Mouse (Mus musculus): Measurements from ENCODE around the gene Hist1h2bg. TPM values are rescaled to one million over a fixed set of nuclear protein-coding genes. Genes with fewer than 3 reads are reported as not detected.

The Hist1h2bg gene
- 10 to 100 TPM in 1 of 2 experiments, 1 to 10 TPM in 1; 7.3 to 11.3 TPM for polyA plus RNA-seq (2017; shearing (Covaris generic))

DNA sequence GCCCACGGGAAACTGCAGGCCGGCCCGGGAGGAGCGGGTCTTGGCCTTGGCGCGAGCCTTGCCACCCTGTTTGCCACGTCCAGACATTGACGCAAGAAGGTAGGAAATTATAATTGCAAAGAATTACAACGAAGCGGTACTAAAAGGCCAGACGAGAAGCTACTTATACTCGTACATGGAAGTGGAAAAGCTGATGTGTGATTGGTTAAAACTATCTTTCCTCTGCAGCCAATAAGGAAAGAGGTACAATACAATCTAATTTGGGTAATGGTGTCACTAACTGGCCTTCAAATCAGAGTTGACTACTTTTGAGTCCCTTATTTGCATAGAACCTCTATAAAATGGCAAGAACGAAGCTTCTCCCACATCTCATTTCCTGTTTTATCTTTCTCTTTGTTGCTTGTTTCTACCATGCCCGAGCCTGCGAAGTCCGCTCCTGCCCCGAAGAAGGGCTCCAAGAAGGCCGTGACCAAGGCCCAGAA is at the start of gene Hist1h2bg, which contains the start of gene Hist1h2ae:
Hist1h2bg (plus strand) TSS at position 375 of the 482 bp plus-strand sequence.
Hist1h2ae (minus strand) TSS at position 199 of the 482 bp plus-strand sequence.

DNA sequence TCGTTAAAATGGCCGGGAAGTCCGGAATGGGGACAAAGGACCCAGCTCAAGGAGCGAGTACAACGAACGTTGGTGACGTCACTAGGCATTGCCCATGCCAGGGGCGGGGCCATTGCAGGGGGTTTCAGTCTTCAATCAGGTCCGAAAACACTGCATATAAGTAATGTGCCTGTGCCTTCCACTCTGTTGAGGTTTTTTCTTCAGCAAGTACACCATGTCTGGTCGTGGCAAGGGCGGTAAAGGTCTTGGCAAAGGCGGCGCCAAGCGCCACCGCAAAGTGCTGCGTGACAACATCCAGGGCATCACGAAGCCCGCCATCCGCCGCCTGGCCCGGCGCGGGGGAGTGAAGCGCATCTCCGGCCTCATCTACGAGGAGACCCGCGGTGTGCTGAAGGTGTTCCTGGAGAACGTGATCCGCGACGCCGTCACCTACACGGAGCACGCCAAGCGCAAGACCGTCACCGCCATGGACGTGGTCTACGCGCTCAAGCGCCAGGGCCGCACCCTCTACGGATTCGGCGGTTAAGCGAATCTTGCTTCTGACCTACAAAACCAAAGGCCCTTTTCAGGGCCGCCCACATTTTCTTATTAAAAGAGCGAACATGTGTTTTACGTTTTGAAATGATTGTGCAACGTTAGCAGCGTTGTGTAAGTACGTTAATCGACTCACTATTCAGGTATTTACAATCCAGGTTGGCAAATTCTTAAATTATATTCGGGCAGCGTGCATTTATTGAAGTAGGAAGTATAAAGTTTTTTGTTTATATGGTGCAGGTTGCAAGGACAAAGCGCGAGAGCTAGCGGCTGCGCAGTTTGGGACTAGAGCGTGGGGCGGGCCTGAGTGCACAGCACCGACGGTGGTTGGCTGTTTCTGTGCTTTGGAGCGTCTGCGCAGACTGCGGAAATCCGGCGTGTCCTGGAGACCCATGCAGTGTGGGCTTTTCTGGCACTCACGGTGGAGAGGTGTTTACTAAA is 40.0 kb upstream of the Hist1h2bg start, which contains the start of gene Hist1h4h:
Hist1h4h (plus strand) TSS at position 150 of the 975 bp plus-strand sequence.

DNA sequence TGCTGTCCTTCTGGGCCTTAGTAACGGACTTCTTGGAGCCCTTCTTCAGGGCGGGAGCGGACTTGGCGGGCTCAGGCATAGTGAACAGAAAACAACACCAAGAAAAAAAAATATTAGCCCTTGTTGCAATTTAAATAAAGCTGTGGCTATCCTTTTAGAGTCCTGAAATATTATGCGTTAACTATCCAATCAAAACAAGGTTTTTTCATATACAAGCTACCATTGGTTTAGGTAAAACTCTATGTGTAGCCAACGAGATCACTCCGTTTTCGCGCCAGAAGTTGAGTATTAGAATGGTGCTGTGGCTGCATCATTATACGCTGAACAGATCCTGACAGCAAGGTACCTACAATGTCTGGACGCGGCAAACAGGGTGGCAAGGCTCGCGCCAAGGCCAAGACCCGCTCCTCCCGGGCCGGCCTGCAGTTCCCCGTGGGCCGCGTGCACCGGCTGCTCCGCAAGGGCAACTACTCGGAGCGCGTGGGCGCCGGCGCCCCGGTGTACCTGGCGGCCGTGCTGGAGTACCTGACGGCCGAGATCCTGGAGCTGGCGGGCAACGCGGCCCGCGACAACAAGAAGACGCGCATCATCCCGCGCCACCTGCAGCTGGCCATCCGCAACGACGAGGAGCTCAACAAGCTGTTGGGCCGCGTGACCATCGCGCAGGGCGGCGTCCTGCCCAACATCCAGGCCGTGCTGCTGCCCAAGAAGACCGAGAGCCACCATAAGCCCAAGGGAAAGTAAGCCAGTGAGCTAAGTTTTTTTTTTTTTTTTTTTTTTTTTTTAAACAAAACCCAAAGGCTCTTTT is 37.4 kb upstream of the Hist1h2bg start, which contains the start of gene Hist1h2af:
Hist1h2af (plus strand) TSS at position 347 of the 808 bp plus-strand sequence.

DNA sequence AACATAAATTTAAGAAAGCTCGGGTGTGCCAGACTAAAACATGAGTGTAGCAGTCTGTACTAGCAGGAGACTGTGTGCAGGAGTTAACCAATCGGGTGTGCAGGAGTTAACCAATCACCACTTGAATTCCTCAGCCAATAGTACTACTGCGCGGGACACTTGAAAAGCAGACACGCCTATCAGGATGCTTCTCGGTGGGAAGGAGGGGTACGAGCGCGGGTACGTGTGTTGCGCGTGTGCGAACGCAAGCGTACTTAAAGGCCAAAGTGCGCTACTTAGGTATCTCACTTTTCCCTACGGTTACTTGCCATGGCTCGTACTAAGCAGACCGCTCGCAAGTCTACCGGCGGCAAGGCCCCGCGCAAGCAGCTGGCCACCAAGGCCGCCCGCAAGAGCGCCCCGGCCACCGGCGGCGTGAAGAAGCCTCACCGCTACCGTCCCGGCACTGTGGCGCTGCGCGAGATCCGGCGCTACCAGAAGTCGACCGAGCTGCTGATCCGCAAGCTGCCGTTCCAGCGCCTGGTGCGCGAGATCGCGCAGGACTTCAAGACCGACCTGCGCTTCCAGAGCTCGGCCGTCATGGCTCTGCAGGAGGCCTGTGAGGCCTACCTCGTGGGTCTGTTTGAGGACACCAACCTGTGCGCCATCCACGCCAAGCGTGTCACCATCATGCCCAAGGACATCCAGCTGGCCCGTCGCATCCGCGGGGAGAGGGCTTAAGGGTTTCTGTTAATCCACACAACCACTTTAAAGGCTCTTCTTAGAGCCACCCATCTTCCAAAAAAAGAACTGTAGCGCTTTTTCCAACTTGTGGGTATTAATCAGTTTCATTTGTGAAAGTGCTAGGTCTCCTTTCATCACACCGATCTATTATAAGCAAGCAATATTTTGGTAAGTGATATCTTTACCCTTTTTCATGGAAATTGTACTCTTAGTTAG is 35.8 kb upstream of the Hist1h2bg start, which contains the start of gene Hist1h3g:
Hist1h3g (plus strand) TSS at position 286 of the 939 bp plus-strand sequence.

DNA sequence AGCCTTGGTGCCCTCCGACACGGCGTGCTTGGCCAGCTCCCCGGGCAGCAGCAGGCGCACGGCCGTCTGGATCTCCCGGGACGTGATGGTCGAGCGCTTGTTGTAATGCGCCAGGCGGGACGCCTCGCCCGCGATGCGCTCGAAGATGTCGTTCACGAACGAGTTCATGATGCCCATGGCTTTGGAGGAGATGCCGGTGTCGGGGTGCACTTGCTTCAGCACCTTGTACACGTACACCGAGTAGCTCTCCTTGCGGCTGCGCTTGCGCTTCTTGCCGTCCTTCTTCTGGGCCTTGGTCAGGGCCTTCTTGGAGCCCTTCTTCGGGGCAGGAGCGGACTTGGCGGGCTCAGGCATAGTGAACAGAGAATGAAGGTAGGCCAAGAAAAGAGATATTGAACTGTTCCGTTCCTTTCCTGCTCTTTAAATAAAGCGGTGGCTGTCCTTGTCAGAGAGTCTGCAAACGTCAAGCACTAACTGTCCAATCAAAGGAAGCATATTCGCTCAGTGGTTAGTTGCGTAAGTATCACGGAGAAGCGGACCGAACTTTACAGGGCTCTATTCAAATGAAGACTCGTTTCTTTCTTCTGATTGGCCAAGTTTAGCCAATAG is 28.1 kb upstream of the Hist1h2bg start, which contains the start of gene Hist1h2bh:
Hist1h2bh (minus strand) TSS at position 394 of the 609 bp plus-strand sequence.

DNA sequence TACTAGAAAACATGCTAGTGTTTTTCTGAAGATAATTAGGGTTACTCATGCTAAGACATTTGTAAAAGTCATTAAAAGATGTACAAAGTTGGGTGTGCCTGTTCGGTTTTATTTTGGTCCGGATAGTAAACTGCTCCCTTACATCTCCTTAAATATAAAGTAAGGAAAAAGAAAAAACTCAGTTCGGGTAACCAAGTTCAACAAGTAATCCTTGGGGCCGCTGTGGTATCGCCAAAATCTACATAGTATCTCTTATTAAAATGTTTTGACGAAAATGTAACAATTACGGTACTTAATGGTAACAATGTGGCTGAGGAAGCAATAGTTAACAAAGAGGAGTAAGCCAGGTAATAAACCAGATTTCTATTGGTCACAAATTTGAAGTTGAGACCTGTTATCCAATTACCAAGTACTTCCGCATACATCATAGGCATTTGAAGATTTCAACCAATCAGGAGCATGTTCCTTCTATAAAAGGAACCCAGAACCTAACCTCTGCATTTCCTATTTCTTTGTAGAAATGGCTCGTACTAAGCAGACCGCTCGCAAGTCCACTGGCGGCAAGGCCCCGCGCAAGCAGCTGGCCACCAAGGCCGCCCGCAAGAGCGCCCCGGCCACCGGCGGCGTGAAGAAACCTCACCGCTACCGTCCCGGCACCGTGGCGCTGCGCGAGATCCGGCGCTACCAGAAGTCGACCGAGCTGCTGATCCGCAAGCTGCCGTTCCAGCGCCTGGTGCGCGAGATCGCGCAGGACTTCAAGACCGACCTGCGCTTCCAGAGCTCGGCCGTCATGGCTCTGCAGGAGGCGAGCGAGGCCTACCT is 27.0 kb upstream of the Hist1h2bg start, which contains the start of gene Hist1h3f:
Hist1h3f (plus strand) TSS at position 88 of the 822 bp plus-strand sequence.

DNA sequence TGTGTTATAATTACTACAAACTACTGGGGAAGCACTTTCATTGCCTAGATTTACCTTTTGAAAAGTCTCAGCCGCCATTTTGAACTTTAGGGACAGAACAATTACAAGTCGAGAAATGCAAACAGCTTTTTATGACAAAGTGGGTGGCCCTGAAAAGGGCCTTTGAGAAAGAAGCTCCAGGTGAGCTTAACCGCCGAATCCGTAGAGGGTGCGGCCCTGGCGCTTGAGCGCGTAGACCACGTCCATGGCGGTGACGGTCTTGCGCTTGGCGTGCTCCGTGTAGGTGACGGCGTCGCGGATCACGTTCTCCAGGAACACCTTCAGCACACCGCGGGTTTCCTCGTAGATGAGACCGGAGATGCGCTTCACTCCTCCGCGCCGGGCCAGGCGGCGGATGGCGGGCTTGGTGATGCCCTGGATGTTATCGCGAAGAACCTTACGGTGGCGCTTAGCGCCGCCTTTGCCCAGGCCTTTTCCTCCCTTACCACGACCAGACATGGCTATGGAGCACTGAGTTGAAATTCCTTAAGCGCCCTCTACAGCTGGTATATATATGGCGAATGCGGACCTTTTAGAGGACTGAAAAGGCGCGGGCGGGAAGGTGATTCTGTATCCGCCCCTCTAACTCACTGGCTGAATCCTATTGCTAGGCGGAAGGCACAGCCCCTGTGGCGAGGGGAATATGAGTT is 19.9 kb upstream of the Hist1h2bg start, which contains the start of gene Hist1h4f:
Hist1h4f (minus strand) TSS at position 503 of the 689 bp plus-strand sequence.

DNA sequence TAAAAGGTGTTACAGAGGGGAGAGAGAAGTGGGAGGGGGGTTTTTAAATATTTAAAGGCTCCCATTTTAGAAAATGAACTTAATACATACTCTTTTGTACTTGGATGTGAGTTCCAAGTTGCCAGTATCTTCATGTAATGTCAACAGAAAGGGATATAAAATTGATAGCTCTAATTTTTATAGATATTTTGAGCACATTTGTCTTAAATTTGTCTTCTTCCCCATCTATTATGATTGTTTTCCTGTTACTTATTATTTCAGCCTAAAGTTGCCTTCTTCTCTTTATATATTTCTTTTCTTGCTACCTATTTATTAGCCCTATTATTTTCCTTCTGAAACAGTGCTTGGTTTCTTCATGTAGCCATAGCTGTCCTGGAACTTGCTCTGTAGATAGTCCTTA is 18.2 kb upstream of the Hist1h2bg start, which contains the start of gene Hist1h1d:
Hist1h1d (plus strand) TSS at position 301 of the 400 bp plus-strand sequence.

DNA sequence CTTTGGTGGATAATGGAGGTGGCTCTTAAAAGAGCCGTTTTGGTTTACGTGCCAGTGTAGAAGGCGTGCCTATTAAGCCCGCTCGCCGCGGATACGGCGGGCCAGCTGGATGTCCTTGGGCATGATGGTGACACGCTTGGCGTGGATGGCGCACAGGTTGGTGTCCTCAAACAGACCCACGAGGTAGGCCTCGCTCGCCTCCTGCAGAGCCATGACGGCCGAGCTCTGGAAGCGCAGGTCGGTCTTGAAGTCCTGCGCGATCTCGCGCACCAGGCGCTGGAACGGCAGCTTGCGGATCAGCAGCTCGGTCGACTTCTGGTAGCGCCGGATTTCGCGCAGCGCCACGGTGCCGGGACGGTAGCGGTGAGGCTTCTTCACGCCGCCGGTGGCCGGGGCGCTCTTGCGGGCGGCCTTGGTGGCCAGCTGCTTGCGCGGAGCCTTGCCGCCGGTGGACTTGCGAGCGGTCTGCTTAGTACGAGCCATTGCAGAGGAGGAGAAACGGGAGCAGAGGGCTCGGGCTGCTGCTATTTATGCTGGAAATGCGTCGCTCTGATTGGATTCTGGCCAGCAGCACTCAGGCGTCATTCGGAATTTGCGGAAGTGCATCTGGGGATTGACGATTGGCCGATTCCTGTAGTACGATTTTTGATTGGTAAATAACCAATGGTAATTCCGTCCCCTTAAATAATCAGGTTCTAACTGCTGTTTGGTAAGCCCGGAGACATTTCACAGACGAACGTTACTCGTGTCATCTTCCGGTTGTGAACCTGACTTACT is 9.1 kb upstream of the Hist1h2bg start, which contains the start of gene Hist1h3e:
Hist1h3e (minus strand) TSS at position 487 of the 777 bp plus-strand sequence.

DNA sequence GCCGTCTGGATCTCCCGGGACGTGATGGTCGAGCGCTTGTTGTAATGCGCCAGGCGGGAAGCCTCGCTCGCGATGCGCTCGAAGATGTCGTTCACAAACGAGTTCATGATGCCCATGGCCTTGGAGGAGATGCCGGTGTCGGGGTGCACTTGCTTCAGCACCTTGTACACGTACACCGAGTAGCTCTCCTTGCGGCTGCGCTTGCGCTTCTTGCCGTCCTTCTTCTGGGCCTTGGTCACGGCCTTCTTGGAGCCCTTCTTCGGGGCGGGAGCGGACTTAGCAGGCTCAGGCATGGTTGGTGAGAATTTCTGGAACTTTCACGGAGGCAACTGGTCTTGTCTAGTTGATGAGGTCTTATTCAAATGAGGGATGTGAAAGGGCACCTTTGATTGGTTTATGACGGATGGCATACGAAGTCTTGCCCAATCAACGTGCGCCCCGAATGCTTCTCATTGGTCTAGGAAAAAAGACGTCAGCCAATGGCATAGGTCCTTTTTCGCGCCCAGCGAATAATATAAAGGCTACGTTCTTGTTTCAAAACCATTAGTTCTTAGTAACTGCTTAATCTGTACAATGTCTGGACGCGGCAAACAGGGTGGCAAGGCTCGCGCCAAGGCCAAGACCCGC is 2.8 kb downstream of the Hist1h2bg start, which contains the start of the genes Hist1h2bf and Hist1h2ad:
Hist1h2bf (minus strand) TSS at position 299 of the 627 bp plus-strand sequence.
Hist1h2ad (plus strand) TSS at position 484 of the 627 bp plus-strand sequence.

DNA sequence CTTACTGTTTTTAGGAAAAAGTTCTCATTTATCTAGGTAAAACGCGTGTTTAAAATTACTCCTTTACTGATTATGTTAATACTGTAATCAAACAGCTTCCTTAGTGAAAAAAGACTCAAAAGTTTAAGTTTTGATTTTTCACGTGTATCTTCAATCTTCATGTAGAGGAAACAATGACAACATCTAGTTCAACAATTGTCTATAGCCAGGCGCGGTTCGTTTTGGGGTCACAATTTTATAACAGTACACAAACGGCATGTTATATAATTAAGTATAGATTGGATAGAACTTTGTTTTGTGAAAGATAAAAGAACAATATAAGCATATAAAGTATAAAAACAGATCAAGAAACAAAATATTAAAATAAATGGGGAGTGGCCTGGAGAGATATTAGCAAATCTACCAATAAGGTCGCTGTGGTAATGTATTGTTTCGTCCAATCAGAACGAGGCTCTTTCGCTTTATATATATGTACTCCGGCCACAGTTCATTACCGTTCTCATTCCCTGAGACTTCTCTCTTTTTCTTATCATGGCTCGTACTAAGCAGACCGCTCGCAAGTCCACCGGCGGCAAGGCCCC is 4.2 kb downstream of the Hist1h2bg start, which contains the start of gene Hist1h3d:
Hist1h3d (plus strand) TSS at position 493 of the 581 bp plus-strand sequence.

DNA sequence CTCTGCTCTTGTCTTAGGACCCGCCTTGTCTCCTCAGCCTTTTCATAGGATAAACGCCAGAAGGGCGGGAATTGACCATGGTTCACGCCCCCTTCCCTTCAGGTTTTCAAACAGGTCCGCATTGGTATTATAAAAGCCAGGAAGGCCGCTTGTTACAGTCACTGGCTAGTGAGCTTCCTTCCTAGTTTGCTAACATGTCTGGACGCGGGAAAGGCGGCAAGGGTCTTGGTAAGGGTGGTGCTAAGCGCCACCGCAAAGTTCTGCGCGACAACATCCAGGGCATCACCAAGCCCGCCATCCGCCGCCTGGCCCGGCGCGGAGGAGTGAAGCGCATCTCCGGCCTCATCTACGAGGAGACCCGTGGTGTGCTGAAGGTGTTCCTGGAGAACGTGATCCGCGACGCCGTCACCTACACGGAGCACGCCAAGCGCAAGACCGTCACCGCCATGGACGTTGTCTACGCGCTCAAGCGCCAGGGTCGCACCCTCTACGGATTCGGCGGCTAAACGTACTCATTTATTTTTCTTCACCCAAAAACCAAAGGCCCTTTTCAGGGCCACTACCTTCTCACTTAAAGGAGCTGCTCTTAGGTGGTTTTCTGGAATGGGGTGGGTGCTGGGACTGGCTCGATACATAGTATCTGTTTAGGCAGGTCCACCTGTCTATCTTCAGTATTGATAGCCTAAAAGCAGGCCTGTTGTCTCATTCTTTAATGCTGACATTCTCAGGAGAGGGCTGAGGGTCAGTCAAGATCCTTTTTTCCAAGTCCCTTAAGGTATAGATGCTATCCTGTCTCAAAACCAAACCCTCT is 10.4 kb downstream of the Hist1h2bg start, which contains the start of gene Hist1h4d:
Hist1h4d (plus strand) TSS at position 191 of the 811 bp plus-strand sequence.

DNA sequence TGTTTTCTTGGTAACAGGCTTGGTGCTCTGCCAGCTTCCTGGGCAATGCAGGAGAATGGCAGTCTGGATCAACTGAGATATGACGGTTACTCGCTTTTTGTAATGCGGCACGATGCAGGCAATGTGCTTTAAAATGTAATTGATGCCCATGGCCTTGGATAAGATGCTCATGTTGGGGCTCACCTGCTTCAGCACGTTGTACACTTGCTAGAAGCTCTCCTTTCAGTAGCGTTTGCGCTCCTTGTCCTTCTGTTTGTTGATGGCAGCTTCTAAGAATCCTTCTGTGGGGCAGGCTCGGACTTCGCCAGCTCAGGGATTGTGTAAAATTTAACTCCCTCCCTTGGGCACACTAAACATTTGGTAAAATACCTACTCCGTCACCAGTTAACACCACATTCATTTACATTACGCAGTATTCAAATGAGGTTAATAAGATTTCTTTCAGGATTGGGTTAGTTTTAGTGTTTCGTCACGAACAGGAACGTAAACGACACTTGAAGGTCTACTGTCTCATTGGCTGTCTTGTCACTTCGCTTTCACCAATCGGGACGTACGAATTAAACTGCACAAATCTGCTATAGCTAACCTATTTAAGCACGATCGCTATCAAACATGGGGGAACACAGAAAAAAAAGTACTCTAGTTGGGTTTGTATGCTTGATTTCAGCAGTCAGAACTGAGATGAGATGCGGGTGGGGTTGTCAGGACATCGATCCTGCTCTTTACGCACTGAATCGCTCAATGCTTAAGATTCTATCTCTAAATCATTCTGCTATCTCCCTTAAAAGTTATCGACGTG is 49.7 kb downstream of the Hist1h2bg start, which contains the start of gene Hist1h2be:
Hist1h2be (minus strand) TSS at position 392 of the 799 bp plus-strand sequence.

Measured in inflammation-experienced regulatory T-cells (primary cell).